Mouse (Mus musculus) MN1 (cell line): ENCODE measurements around the gene Lin28b.
A peak's percentile ranks its signal among the peaks of the same experiment; 100 is the strongest.

Experiments
- DNase-seq: peaks from one replicate; pipeline ENCODE4 v3.0.0-alpha.2; 2016; ENCODE audit warnings: low spot score

Lin28b gene

GRCm38 (mm10) chr10:45485761-45486602, at the start of gene Lin28b:
Gene Lin28b, minus strand, starts transcription at chr10:45486395.
- peak; percentile 93 for DNase-seq

DNA sequence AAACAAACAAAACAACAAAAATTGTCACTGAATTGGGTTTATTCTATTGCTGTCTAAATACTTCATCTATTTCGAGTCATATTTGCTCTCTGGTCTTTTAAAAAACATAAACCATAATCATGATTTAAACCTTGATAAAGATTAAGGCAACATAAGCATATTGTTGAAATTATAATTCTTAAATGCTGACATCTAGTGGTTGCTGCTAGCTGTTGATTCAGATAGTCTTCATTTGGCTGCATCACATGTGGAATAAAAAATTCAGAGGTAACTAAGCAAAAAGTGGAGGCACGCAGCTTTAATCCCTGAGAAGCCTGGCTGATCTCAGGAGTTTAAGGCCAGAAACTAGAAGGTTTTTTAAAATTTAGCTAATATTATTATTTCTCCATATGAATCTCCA, 25.6 kb upstream of the Lin28b start:
- peak; percentile 27 for DNase-seq

- no peak for DNase-seq
These were observed 24.5 kb upstream of the Lin28b start for GRCm38 (mm10) chr10:45510662-45511061.

GRCm38 (mm10) chr10:45500259-45500658, 14.1 kb upstream of the Lin28b start:
- no peak for DNase-seq

- DNase-seq, result no peak
These were observed 380 bp upstream of the Lin28b start for GRCm38 (mm10) chr10:45486603-45486946.

GRCm38 (mm10) chr10:45485226-45485760, 902 bp downstream of the Lin28b start:
- DNase-seq, result peak; percentile 92

DNA sequence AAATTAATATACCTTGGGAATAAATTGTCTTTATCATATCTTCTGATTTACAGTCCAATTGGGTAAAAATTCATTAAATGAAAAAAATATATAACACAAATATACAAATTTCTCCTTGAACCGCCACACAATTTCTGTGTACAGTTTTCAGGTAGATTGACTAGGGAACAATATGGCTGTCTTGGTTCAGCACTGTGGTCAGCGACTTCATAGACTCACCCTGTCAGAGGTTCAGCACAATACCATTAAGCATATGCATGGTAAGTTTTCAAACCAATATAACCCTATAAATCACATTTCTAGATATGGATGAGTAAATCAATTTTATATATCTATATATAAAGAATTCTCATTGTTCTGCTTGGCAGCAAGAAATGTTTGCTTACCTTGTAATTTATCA, 3.0 kb downstream of the Lin28b start:
- no peak for DNase-seq

GRCm38 (mm10) chr10:45473663-45474333, 12.4 kb downstream of the Lin28b start:
- no peak for DNase-seq

GRCm38 (mm10) chr10:45473143-45473484, 13.1 kb downstream of the Lin28b start:
- no peak for DNase-seq

GRCm38 (mm10) chr10:45472431-45473142, 13.6 kb downstream of the Lin28b start:
- DNase-seq, result no peak

- no peak for DNase-seq
These were observed 14.9 kb downstream of the Lin28b start for GRCm38 (mm10) chr10:45471321-45471720.

DNA sequence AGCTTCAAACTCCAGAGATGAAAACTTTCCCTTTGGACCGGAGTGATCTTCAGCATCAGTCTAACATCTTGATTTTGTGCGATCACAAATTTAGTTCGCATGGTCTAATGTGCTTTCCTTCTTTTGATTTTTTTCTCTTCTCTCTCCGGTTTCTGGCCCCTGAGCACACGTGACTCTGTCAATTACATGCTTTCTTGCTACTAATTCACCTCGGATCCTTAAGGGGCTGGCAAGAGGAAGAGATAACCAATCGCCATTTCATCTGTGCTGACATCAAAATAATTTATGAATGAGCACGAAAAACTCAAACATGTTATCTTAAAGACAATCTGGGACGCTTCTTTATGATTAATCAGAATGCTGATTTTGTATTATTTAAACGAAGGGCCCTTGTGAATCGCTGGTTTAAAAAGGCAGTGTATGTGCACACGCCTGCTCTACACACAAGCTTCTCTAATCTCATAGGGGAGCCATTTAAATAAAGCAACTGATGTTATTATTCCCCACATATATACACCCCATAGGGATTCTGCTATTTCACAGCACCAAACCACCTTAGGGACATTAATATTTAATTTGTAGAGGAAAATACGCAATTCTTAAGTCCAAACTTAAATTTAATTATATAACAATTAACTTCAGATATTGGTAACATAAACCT, 16.0 kb downstream of the Lin28b start:
- DNase-seq, result no peak

- DNase-seq, result no peak
These were observed 16.9 kb downstream of the Lin28b start for GRCm38 (mm10) chr10:45469027-45469996.

DNA sequence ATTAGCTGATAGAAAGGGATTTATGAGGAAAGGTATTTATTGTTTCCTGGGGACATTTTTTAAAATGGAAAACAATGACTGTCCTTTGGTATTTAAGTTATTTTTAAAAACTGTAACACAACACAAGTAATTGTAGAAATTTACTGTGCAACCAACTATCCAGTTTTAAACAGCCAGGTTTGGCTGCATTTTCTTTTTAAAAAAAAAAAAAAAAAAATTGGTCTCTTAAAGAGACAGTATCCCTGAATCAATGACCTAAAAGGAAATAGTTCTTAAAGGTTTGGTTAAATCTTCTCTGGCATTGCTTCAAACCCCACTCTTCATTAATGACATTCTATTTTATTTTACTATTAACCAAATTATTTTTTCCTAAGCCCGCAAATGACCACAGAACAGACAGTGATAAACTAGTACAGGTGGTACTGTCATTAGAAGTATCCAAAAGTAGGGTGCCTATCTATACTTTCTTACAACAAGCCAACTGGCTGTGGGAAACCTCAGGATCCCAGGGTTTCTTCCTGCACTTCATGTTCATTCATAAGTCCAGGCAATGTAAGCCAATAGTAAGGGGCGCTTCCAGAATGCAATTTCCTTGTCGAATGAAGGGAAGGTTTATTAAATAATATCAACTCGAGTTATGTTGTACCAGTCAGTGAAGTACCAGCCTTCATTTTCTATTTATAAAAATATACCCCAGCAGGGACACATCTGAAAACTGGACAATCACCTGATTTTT, 17.8 kb downstream of the Lin28b start:
- DNase-seq, result no peak

DNA sequence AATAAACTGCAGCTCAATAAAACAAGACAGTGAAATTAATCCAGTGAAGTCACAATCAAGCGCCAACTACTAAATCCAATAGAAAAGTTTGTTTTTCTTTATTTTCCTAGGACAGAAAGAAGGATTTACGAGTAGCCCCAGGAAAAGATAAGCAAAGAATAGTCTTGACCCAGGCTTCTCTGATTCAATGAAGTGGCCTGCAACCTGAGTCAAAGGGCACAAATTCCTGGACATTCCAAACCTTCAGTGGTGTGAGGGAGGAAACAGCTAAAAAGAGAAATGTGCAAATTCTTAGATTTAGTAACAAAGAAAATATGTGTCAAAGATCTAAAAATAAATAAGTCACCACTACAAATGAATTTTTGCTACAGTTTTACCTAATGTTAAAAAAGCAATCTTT, 27.6 kb downstream of the Lin28b start:
- DNase-seq, result no peak

DNA sequence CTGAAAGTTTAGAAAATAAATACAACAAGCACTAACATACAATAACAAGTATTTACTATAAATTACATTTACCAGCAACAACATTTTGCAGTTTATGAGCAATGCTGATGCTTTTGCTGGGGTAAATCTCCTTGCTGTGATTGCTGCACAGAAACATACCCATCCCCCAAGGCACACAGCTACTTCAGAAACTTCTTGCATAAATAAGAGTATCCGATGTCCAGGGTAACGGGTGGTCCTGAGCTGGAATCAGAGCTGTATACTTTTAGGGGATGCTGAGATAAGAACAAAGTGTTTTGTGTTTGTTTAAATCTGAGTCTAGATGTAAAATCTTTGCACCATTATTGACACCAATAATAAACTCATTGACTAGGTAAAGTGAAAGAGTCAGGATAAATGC, 28.1 kb downstream of the Lin28b start:
- no peak for DNase-seq

DNA sequence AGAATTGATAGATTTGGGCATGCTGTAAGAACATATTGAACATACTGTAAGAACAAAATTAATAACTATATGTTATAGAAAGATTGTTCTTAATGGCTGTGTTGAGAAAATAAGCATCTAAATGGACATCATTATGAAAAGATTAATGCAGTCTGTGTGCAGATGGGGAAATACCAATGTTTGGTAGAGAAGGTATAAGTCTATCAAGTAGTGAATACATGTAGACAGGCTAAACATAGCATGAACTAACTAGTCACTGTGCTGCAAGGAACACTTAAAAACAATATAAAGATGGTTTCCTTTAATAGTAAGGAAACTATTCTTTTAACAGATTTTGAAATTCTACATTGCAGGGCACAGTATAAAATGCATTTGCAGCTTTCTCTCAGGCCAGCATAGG, 39.6 kb downstream of the Lin28b start:
- DNase-seq, result no peak

DNA sequence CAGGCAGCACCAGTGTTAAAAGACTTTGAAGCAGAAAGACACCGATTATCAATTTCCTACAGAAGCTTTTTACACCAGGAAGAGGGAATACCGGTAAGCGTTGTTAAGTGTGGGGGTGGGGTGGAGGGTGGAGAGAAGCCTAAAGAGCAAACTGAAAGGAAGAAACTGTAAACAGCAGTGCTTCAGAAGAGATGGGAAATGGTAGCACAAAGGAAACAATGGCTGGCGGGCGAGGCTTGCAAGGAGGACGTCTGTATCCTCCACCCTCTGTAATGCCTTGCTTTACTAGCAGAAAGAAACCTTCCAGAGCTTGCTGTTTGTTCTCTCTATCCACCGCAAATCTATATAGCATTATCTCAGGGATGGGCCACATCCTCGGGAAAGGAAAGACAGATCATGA, 40.0 kb downstream of the Lin28b start:
- no peak for DNase-seq

GRCm38 (mm10) chr10:45422372-45422771, 63.8 kb downstream of the Lin28b start:
- DNase-seq, result no peak

- no peak for DNase-seq
These were observed 74.1 kb downstream of the Lin28b start for GRCm38 (mm10) chr10:45412144-45412543.
